Mouse (Mus musculus) intestine, embryonic 15.5 days (tissue): ENCODE measurements around the gene Wnk2. TPM values are rescaled to one million over a fixed set of nuclear protein-coding genes. Genes with fewer than 3 reads are reported as not detected.
A peak's percentile ranks its signal among the peaks of the same experiment; 100 is the strongest.

Experiments used
- ATAC-seq: fragments of 200-750 bp; cut with Nextera tagmentation; 2 replicates; pipeline ENCODE4 v1.8.0; 2017; ENCODE audit warnings: moderate TSS enrichment, moderate library complexity
- H3K27ac ChIP-seq: fragments of 300-500 bp; sonication (generic); 2 replicates; pipeline ENCODE4 v1.5.1; 2015; ENCODE audit warnings: mild to moderate bottlenecking, inconsistent platforms
- H3K27me3 ChIP-seq: fragments of 300-500 bp; sonication (generic); replicated peaks from 2 replicates; pipeline ENCODE4 v1.6.1; 2015; ENCODE audit warnings: inconsistent platforms
- H3K36me3 ChIP-seq: fragments of 300-500 bp; sonication (generic); 2 replicates; pipeline ENCODE4 v1.6.1; 2015; ENCODE audit warnings: inconsistent platforms
- H3K4me1 ChIP-seq: fragments of 300-500 bp; sonication (generic); replicated peaks from 2 replicates; pipeline ENCODE4 v1.6.1; 2015; ENCODE audit warnings: inconsistent platforms
- H3K4me2 ChIP-seq: fragments of 300-500 bp; sonication (generic); replicated peaks from 2 replicates; pipeline ENCODE4 v1.6.1; 2015; ENCODE audit warnings: mild to moderate bottlenecking, inconsistent platforms
- H3K4me3 ChIP-seq: fragments of 300-500 bp; sonication (generic); replicated peaks from 2 replicates; pipeline ENCODE4 v1.5.1; 2015; ENCODE audit warnings: inconsistent platforms
- H3K9ac ChIP-seq: fragments of 300-500 bp; sonication (generic); 2 replicates; pipeline ENCODE4 v1.6.1; 2015; ENCODE audit warnings: inconsistent platforms
- H3K9me3 ChIP-seq: fragments of 300-500 bp; sonication (generic); 2 replicates; pipeline ENCODE4 v1.6.1; 2016; ENCODE audit warnings: inconsistent platforms
- WGBS: fragments of 180-500 bp; shearing (Covaris S2); methylation state at CpG from one replicate; pipeline ENCODE4 v1.1.7; 2015; 5-methylcytosine and 5-hydroxymethylcytosine counted together
- polyA plus RNA-seq: library from polyadenylated mRNA; unstranded; fragments of >200 nt; fragmentation: Nextera tagmentation; extraction: Ambion mirVana; gene quantifications from 2 replicates; pipeline ENCODE4 v1.2.1, GENCODE M21; 2015

Gene Wnk2
- polyA plus RNA-seq, 1 experiment from 2014 or later = 3.1 TPM

DNA sequence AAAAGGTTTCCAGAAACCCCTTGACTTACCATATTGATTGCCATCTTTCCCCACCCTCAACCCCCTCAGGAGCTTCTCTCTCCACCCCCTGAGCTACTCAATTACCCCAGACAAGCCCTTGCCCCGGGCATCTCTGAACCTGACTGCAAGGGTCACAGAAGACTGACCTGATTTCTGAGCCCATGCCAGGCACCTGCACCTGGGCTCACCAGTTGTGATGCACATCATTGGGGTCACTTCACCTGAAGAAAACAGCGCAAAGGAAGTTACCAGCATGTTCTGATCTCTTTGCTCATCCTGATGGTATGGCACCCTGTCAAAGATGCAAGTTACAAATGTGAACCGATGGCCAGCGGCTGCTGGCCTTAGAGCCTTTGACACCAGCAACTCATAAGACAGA lies 873 bp upstream of the Wnk2 start:
- no peaks in the 10 kb centered on the region for H3K9me3 ChIP-seq
- H3K27ac ChIP-seq = no peak overlapping the region
- 81% methylated on average over 4 of the region's 4 CpGs for WGBS
- no peak overlapping the region for H3K4me3 ChIP-seq
- peaks cover 22% of the 10 kb centered on the region for H3K4me1 ChIP-seq
- H3K36me3 ChIP-seq = no peaks in the 10 kb centered on the region
- H3K9ac ChIP-seq = no peak overlapping the region
- no peak for ATAC-seq
- H3K27me3 ChIP-seq = peaks cover 7% of the 10 kb centered on the region
- H3K4me2 ChIP-seq = no peak overlapping the region

DNA sequence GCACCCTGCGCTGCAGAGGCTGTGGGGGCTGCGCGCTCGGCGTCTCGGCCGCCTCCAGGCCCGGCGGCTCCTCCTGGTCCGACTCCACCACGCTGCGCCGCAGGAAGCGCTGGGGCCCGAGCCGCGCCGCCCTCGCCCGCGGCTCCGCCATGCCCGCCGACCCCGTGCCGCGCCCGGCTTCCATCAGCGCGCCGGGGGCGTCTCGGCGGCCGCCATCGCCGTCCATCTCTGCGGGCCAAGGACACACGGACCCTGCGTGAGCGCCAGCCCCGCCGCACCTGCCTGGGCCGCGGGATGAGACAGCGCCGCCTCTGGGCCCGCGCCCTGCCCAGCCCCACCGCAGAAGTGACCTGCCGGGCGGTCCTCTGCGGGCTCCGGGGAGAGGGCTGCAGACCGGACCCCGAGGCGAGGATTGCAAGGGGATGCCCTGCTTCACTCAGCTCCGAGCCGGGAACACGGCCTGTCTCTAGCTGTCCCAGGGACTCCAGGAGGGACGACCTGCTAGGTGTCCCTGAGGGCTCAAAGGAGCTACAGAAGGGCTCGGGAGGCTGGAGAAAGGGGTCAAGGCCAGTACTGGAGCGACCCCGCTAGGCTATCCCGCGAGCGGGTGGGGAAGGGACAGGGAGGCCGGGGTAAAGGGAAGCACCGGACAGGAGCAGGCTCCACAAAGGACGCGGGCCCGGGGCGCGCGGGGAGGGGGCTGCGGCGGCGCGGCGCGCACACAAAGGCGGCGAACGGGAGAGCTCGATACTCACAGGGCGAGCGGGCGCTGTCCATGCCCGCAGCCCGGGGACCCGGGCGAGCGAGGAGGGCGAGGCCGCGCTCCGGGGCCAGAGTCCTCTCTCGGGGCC lies 582 bp downstream of the Wnk2 start:
- under 1% methylated on average over 98 of the region's 98 CpGs for WGBS
- peak overlapping the region; percentile 80 for H3K4me3 ChIP-seq
- H3K27me3 ChIP-seq = peaks cover 7% of the 10 kb centered on the region
- H3K27ac ChIP-seq = peak overlapping the region; percentile 57
- H3K9ac ChIP-seq = peak overlapping the region; percentile 75
- no peaks in the 10 kb centered on the region for H3K9me3 ChIP-seq
- H3K4me1 ChIP-seq = peaks cover 22% of the 10 kb centered on the region
- H3K36me3 ChIP-seq = no peaks in the 10 kb centered on the region
- H3K4me2 ChIP-seq = peak overlapping the region; percentile 98
- peak; percentile 86 for ATAC-seq

DNA sequence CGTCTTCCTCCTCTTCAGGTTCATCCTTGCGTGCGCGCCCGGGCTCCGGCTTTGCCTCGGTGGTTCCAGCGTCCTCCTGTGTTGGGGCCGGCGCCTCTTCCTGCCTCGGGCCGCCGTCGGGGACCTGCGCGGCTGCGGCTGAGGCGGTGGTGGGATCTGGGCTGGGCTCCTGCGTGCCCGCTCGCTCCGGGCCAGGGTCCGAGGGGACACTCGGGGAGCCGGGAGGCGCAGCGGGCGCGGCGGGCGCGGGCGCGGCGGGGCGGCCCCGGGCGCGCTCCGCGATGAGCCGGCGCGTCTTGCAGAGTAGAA lies 1.2 kb downstream of the Wnk2 start:
- Histone ChIP-seq H3K27me3 (peaks cover 7% of the 10 kb centered on the region), H3K4me2 (peak overlapping the region; percentile 98), H3K36me3 (no peaks in the 10 kb centered on the region), H3K4me3 (peak overlapping the region; percentile 80), H3K9me3 (no peaks in the 10 kb centered on the region), H3K4me1 (peaks cover 22% of the 10 kb centered on the region), H3K27ac (no peak overlapping the region), H3K9ac (peak overlapping the region; percentile 75)
- WGBS = under 1% methylated on average over 43 of the region's 44 CpGs
- ATAC-seq = peak; percentile 5; the same call in 1 of the 2 replicates

DNA sequence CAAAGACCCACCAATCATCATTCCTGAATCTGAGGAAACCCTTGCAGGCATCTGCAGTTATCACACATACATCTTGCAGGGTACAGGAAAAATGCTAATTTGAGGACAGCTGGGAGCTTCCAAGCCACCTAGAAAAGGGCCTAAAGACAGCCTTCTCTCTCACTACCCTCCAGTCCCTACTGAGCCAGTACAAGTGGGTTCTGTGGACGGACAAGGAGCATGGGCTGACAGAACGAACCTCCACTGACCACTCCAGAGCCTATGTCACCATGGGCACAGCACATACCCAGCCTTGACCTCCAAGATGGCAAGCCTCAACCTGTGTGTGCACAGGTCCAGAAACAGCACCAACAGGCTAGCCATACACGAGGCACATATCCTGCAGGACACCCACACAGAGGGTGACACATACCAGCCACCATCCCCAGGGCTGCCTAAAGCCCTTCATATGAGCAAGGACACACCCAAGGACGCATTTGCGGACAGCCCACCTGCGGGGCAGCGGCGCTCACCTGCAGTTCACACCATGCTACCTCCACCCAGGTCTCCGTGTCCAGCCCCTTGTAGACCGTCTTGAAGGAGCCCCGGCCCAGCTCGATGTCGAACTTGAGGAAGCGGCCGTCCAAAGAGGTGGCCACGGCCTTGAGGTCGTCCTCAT lies 1.6 kb downstream of the Wnk2 start:
- H3K36me3 ChIP-seq = no peaks in the 10 kb centered on the region
- H3K9ac ChIP-seq = peak overlapping the region; percentile 75; the same call in 1 of the 2 replicates
- WGBS = 30% methylated on average over 17 of the region's 17 CpGs
- peak overlapping the region; percentile 98 for H3K4me2 ChIP-seq
- H3K27ac ChIP-seq = no peak overlapping the region
- peak overlapping the region; percentile 80 for H3K4me3 ChIP-seq
- peaks cover 22% of the 10 kb centered on the region for H3K4me1 ChIP-seq
- no peak for ATAC-seq
- no peaks in the 10 kb centered on the region for H3K9me3 ChIP-seq
- H3K27me3 ChIP-seq = peaks cover 7% of the 10 kb centered on the region

DNA sequence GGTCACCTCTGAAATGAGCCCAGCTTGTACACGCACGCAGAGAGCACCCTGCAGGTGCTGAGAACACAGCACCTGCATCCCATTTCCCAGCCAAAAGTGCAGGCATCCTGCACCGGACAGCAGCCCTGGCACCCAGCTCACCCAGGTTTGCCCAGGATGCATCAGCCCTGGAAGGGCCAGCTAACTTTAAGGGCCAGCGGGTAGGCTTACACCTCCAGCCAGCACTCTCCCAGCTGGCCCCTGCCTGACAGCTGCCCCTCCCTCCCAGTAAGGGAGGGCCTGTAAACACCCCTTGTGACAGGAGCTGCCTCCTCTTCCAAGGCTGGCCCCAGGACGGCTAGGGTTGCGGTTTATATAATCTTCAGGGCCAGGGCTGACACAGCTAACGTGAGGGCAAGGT lies 2.4 kb downstream of the Wnk2 start:
- no peak overlapping the region for H3K9ac ChIP-seq
- peak overlapping the region; percentile 98 for H3K4me2 ChIP-seq
- 44% methylated on average over 7 of the region's 7 CpGs for WGBS

DNA sequence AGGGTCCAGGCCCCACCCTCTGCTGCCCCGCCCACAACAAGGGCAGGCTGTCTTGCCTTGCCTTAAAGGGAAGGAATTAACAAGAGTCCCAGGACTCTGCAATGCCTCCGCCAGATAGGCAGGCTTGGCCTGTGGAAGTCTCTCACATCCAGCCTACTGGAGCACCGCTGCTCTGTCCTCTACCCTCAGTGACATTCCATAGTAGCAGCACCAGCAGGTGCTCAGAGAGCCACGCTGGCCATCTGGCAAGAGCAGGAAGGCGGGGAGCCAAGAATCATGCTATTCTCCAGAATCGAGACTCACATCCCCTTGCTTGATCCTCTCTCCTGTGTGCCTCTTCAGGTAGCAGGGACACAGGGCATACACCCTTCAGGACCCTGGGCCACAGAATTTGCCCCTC lies 3.4 kb downstream of the Wnk2 start:
- no peak overlapping the region for H3K4me3 ChIP-seq
- no peaks in the 10 kb centered on the region for H3K36me3 ChIP-seq
- H3K4me1 ChIP-seq = peaks cover 30% of the 10 kb centered on the region
- no peak overlapping the region; the same call in 1 of the 2 replicates for H3K4me2 ChIP-seq
- no peak overlapping the region for H3K9ac ChIP-seq
- ATAC-seq = no peak
- H3K27ac ChIP-seq = no peak overlapping the region
- no peaks in the 10 kb centered on the region for H3K9me3 ChIP-seq
- 60% methylated on average over 6 of the region's 6 CpGs for WGBS
- H3K27me3 ChIP-seq = peaks cover 7% of the 10 kb centered on the region

More for the DNA sequence above, 2.4 kb downstream of the Wnk2 start:
- Histone ChIP-seq H3K27ac (no peak overlapping the region), H3K36me3 (no peaks in the 10 kb centered on the region), H3K4me3 (no peak overlapping the region), H3K4me1 (peaks cover 22% of the 10 kb centered on the region), H3K27me3 (peaks cover 7% of the 10 kb centered on the region), H3K9me3 (no peaks in the 10 kb centered on the region)
- ATAC-seq = no peak

DNA sequence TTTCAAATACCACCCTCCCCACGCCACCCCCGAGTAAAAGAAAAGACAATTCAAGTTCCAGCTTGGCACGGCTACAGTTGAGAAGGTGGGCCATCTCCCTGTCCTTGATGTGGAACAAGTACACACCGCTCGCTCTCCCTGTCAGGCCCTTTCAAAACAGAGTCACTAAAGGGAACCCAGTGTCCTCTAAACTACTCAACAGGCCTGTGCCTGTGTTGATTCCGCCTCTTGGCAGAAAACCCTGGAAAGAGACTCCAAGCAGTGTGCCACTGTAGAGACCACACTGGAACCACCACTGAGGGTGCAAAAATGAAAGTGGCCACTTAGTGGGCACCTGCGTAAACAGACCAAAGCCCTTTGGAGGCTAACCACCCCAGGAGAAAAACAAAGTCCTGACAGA lies 4.5 kb downstream of the Wnk2 start:
- H3K36me3 ChIP-seq = no peaks in the 10 kb centered on the region
- no peak overlapping the region for H3K9ac ChIP-seq

DNA sequence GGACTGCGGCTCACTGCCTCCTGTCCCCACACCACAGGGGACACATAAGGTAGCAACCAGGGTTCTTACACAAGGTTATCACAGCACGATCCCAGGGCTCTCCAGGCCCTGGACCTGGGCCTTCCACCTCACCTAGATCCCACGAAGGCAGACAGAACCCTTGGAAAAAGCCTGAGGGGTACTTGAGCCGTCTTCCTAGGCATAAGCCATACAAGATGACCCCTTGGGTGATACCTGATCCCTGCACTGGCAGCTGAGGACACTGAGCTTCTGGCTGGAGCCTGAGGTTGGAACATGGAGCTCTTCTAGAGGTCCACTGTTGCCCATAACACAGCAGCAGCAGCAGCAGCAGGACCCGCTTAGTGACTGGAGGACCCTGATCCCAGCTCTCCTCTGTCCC lies 5.4 kb downstream of the Wnk2 start:
- Histone ChIP-seq H3K9me3 (no peaks in the 10 kb centered on the region), H3K36me3 (no peaks in the 10 kb centered on the region), H3K27me3 (peaks cover 7% of the 10 kb centered on the region), H3K4me2 (no peak overlapping the region), H3K9ac (no peak overlapping the region), H3K27ac (no peak overlapping the region), H3K4me3 (no peak overlapping the region), H3K4me1 (peaks cover 29% of the 10 kb centered on the region)
- WGBS = 86% methylated on average over 5 of the region's 5 CpGs
- no peak for ATAC-seq

More for the DNA sequence above, 4.5 kb downstream of the Wnk2 start:
- 90% methylated on average over 7 of the region's 7 CpGs for WGBS
- Histone ChIP-seq H3K4me1 (peaks cover 32% of the 10 kb centered on the region), H3K4me3 (no peak overlapping the region), H3K27me3 (peaks cover 7% of the 10 kb centered on the region), H3K9me3 (no peaks in the 10 kb centered on the region), H3K4me2 (no peak overlapping the region), H3K27ac (no peak overlapping the region)
- ATAC-seq = no peak

DNA sequence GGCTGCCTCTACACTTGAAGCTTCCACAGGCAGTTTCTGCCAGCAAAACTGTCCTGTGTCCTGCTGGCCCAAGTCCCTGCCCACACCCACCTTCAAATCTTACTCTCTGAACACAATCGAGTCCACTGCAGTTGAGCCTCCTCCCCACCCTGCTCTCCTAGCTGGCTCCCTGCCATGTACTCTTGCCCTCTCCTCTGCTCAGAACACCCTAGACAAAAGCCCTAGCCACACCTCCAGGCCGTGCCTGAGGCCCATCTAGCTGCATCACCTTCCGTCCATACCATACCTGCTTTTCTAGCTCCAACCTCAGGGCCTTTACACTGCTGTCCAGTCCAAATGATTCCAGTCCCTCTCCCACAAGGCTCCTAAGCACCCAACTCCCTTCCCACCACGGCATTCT lies 7.2 kb downstream of the Wnk2 start:
- peak; percentile 94 for ATAC-seq
- Histone ChIP-seq H3K4me3 (no peak overlapping the region), H3K27me3 (no peaks in the 10 kb centered on the region), H3K4me1 (peaks cover 21% of the 10 kb centered on the region), H3K36me3 (no peaks in the 10 kb centered on the region), H3K9ac (no peak overlapping the region), H3K27ac (peak overlapping the region; percentile 74), H3K9me3 (no peaks in the 10 kb centered on the region), H3K4me2 (peak overlapping the region; percentile 3; the same call in 1 of the 2 replicates)
- 46% methylated on average over 4 of the region's 4 CpGs for WGBS

DNA sequence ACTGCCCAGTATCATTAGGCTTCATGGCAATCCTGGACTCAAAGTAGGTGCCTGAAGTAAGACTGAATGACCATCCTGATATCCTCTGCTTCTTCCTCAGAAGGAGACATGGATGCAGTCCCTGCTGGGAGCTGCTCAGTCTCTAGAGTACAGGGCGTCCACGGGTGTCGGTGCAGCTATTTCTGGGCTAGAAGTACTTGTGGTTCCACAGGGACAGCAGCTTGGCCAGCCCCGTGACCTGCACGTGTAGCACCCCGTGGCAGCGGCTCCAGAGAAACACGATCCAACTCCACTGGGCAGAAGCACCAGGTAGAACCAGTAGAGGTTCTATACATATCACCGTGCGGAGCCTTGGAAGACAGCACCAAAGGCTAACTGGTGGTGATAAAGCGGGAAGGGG lies 13.3 kb downstream of the Wnk2 start:
- H3K9ac ChIP-seq = no peak overlapping the region
- H3K27me3 ChIP-seq = no peaks in the 10 kb centered on the region
- no peak for ATAC-seq
- H3K4me1 ChIP-seq = peaks cover 37% of the 10 kb centered on the region
- H3K27ac ChIP-seq = no peak overlapping the region
- H3K4me3 ChIP-seq = no peak overlapping the region
- H3K36me3 ChIP-seq = no peaks in the 10 kb centered on the region
- H3K9me3 ChIP-seq = no peaks in the 10 kb centered on the region
- H3K4me2 ChIP-seq = no peak overlapping the region
- 94% methylated on average over 11 of the region's 11 CpGs for WGBS

DNA sequence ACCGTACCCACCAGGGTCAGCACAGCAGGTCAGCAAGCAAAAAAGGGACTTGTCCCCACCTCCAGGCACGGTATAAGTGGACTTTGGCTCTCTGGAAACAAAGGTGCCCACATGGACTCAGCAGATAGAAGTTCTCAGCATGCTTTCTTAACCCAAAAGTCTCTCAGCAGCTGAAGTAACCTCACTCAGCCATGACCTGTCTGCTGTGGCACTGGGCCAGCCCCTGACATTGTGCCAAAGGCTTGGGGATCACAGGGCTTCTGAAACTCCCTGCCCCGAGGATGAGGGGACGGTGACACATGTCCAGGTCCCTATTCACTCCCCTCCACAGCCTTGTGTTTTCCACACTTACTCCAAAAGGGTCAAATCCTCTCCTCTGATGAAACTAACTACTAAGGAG lies 14.7 kb downstream of the Wnk2 start:
- WGBS = 70% methylated on average over 4 of the region's 4 CpGs
- H3K27me3 ChIP-seq = no peaks in the 10 kb centered on the region
- H3K4me1 ChIP-seq = peaks cover 37% of the 10 kb centered on the region
- H3K9ac ChIP-seq = no peak overlapping the region
- no peaks in the 10 kb centered on the region for H3K36me3 ChIP-seq
- ATAC-seq = 0 out of 2 replicates have a peak, but pooled peaks have one; percentile 24
- H3K27ac ChIP-seq = no peak overlapping the region; the same call in 1 of the 2 replicates
- H3K4me2 ChIP-seq = no peak overlapping the region
- H3K4me3 ChIP-seq = no peak overlapping the region
- no peaks in the 10 kb centered on the region for H3K9me3 ChIP-seq

DNA sequence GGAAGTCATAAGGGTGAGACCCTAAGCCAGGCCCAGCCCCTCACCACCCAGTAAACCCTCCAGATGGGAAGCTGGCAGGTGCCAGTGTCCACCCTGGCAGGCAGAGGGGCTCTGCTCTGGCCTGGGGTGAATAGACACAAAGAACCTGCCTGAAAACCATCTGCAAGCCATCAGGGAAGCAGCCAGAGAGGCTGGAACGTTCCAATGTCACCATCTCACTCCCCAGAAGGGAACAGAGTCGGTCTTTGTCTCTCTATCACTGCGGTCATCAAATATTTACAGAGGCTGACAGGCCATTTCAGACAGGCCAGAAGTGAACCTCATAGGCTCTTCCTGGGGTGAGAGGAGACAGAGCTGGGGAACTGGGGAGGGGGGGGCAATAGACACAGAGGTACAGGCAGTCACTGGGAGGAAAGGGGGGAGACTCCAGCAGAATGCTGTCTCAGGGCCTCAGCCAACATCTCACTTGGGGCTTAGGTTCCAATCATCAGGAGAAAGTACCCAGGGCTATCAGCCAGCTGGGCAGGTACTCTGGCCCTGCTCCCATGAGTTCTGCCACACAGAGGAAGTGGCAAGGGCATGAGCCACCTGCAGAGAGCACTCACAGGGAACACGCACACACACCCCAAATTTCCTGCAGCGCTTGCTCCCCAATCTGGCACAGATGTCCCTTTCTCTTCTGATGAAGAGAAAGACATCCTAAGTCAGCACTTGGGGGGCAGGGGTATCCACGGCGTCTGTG lies 15.7 kb downstream of the Wnk2 start:
- whole genome bisulfite sequencing = 57% methylated on average over 7 of the region's 7 CpGs
- ATAC-seq = peak; percentile 50
- 0 out of 2 replicates have a peak overlapping the region, but pooled peaks have one; percentile 0 for H3K4me2 ChIP-seq

More for the DNA sequence above, 15.7 kb downstream of the Wnk2 start:
- H3K9ac ChIP-seq = no peak overlapping the region
- H3K36me3 ChIP-seq = no peaks in the 10 kb centered on the region
- peak overlapping the region; percentile 72 for H3K27ac ChIP-seq
- H3K9me3 ChIP-seq = no peaks in the 10 kb centered on the region
- H3K27me3 ChIP-seq = no peaks in the 10 kb centered on the region
- no peak overlapping the region for H3K4me3 ChIP-seq
- H3K4me1 ChIP-seq = peaks cover 45% of the 10 kb centered on the region
